Mouse (Mus musculus): Measurements from ENCODE around the gene Nme9.

Nme9 gene

DNA sequence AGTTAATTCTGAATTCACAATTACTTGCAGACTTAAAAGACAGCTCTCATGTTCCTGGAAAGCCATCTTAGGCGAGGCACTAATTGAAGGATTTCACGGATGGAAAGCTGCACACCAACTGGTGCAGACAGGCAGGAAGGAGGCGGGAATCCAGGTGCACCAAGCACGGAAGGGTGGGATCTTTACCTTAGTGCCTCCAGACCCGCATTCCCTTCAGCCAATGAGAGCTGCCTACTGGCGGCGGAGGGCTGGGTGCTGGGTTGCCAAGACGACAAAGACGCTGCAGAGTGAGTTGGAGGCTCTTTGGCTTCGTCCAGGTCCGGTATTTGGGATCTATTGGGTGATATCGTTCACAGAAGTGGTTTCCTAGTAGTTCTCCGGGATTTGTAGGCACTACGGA, at the start of gene Nme9:
Gene Nme9, plus strand, starts transcription at position 315 of the 400 bp plus-strand sequence.
- DNase-seq = peak; percentile 34 to 49

DNA sequence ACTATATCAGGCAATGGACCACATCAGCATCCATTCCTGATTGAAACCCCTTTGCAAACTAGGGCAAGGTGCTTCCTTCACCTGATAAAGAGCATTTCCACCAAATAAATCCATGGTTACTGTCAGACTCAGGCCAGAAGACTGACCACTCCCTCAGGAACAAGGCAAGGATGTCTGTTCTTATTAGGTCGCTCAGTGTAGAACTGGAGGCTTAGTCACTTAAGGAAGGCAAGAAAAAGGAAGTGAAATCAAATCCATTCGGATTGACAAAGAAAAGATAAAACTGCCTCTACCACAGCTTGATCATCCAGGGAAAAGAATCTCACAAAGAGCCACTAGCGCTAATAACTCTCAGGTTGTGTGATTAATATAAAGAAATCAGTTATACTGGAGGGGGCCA, 42.0 kb upstream of the Nme9 start:
- DNase-seq = no peak

DNA sequence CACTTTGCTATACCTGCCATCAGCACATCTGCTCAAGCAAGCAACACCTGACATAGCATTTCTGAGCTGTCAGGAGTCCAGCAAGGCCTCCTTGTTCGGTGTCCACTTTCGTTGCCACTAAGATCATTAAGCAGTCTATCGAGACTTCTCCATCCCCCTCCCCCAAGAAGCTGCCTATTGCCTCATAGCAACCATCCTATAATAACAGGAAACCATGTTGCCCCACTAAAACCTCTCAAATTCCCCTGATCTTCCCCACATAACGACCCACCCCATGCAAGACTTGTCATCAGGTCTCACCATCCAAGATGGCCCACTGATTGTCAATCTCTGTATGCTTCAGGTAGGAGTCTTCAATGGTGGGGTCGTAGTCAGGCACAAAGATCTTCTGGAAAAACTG, 40.2 kb upstream of the Nme9 start:
- no peak for DNase-seq

DNA sequence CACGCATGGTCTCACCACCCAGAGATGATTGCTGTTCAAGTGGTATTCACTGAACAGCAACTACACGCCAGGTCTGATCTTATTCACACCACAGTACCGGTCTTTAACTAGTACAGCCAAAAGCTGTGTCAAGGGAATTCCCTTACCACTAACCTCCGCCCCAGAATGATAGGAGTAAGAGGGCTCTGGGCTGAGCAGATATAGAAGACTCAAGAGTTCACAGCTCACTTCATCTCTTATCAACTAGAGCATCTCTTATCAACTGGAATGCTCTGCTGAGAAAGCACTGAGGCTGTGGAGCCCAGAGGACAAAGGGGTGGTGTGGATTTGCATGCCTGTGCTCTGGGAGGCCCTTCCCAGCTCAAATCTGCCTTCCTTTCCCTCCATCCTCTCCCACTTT, 39.5 kb upstream of the Nme9 start:
- DNase-seq = no peak

DNA sequence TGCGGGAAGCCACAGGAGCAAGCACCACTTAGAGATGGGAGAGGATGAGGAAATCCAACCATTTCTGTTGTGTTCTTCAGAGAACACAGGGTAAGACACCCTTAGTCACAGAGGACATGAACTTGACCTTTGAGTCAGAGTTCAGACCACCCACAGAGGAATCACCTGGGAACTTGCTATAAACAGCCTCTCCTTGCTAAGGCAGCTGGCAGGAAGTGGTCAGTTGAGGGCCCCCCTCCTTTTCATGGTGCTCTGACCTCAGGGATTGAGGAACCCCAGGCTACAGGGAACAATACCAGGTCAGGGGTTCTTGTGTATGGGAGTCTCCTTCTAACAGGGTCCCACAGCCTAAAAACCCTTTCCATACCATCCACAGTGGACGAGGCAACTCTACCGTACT, 34.5 kb upstream of the Nme9 start:
- DNase-seq = no peak

GRCm38 (mm10) chr9:99417288-99417846, 33.9 kb upstream of the Nme9 start:
- peak; percentile 32 to 35 for DNase-seq

GRCm38 (mm10) chr9:99418377-99418776, 32.9 kb upstream of the Nme9 start:
- DNase-seq = no peak

DNA sequence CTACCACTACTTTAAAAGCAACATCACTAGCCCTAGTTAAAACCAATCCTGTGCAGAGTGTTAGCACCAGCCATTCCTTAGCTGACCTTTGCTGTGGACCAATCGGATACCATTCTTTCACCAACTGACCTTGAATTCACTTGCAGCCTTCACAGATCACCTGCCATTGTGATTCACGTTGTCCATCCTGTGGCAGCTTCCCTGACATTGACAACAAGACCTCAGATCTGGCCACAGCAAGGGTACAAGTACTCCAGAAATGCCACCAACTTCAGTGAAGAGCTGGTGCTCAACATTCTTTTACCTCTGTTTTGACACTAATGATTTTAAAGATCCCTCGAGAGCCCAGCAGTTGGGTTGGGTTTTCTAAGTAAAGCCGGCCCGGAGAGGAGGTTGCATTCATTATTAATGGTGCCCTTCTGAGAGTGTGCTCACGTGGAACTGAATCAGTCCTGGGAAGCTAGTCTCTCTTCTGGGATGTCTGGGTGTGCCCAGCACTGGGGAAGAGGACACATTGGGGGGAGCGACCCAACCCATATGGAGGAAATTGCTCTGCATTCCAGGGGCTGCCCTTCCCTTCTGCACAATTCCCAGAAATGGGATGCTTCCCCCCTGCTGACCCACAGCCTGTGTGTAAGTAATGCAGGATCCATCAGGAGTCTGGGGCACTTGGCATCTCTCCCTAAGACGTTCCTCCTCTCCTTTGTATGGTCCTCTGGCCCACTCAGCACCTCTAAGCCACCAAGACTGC, 31.1 kb upstream of the Nme9 start:
- peak in 1 of 2 experiments; percentile 23 for DNase-seq

DNA sequence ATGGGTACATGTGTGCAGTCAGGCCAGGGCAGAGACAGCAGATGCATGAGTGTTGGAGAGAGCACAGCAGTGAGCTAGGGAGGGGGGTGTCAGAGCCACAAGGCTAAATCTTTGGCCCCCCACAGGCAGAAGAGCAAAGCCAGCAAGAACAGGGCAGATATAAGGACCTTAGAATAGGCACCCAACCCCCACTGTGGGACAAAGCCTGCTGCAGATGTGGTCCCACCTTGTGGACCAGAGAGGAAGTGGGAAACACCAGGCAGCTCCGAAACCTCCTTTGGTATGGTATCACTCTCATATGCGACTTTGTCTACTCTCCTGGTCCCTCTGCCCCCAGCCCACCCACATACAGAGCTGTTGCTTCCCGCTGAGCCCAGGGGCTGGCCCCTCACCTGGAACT, 29.4 kb upstream of the Nme9 start:
- DNase-seq = no peak

- DNase-seq = no peak
Measured at GRCm38 (mm10) chr9:99423692-99424573, 27.3 kb upstream of the Nme9 start.

- DNase-seq = no peak
Measured at GRCm38 (mm10) chr9:99424574-99424863, 26.8 kb upstream of the Nme9 start.

- no peak for DNase-seq
Measured at GRCm38 (mm10) chr9:99425262-99425661, 26.0 kb upstream of the Nme9 start.

GRCm38 (mm10) chr9:99428601-99429331, 22.5 kb upstream of the Nme9 start:
- no peak for DNase-seq

DNA sequence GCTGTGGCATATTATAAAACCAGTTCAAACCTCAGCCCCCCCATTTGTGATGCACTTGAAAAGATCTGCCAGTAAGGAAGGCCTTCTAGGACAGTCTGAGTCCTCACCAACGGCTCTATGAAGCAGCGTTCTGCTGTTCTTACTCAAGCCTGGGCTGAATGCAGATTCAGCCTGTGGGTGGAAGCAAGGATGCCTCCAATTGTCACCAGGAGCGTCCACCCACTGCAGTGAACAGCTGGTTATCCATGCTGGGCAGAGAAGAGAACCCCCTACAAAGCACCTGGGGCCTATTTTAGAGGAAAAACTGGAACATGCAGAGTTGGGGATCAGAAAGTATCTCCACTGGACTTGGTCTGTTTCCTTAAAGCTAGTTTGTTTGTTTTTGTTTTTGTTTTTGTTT, 21.4 kb upstream of the Nme9 start:
- DNase-seq = no peak

DNA sequence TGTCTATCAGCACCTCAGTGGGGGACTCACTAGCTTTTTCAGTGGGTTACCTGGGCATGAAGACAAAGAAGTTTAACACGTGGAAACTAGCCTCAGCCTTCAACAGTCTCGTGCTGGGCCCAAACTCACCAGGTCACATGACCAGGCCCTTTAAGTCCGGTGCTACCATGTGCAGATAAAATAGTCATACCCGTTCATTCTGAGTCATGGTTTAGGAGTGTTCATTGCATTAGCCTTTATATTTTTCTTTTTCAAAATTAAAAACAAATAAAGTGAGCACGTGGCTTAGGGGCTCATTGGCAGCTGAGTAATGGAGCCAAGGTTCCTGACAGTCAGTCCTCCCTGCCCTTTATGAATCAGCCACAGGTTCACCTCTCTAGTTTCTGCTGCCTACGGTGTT, 20.5 kb upstream of the Nme9 start:
- no peak for DNase-seq

DNA sequence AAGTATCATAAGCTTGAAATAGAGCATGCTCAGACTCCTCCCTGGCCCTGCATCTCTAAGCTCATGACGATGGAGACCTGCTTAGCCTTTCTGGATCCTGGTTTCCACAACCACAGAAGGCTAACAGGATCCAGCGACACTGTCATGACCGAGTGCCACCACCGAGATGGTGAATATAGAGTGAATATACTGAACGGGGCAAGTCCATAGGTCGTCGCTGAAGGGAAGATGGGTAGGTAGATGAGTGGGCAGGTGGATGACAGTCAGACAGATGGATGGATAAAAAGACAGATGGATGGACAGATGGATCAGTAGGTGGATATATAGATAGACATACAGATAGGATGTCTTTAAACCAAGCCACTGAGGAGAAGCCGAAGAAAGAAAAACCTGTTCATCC, 19.9 kb upstream of the Nme9 start:
- DNase-seq = no peak

GRCm38 (mm10) chr9:99431963-99432362, 19.3 kb upstream of the Nme9 start:
- no peak for DNase-seq

DNA sequence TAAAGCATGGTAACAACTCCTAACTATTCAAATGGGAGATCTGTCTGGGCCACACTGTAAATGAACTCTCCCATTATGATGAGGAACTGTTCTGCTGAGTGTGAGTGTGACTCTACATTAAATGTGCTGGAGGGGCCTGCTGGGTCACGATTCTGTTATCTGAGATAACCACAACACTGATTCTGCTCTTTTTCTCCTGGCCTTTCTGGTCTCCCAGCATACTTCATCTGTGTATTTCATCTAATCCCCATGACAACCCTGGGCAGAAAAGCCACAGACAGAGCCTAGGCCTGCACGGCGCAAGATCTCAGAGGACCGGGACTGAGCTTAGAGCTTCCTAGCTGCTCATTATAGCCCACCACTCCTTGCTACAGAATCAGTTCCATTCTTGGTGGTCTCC, 18.8 kb upstream of the Nme9 start:
- no peak for DNase-seq

GRCm38 (mm10) chr9:99434892-99435618, 16.2 kb upstream of the Nme9 start:
- no peak for DNase-seq

GRCm38 (mm10) chr9:99435619-99436181, 15.6 kb upstream of the Nme9 start:
- peak; percentile 27 to 37 for DNase-seq

- DNase-seq = peak; percentile 82 to 84
Measured at GRCm38 (mm10) chr9:99436182-99437030, 14.9 kb upstream of the Nme9 start.

Measured in lung, adult 18-20 months (tissue).